Mouse (Mus musculus): ENCODE results near the gene Ppp2ca. TPM values are rescaled to one million over a fixed set of nuclear protein-coding genes. Genes with fewer than 3 reads are reported as not detected.
"Not testable (repeated sequence)": the region's sequence is repeated elsewhere in the genome, so short reads cannot be mapped to it uniquely, and the experiment has no call there.

The Ppp2ca gene
- total RNA-seq, 2 experiments from 2014 or later = 128 to 136 TPM

- peak; percentile 44 to 63 for DNase-seq (ENCODE audit: low spot score in 2 of 2)
These were observed 31.4 kb downstream of the Ppp2ca start for GRCm38 (mm10) chr11:52129621-52130450.

DNA sequence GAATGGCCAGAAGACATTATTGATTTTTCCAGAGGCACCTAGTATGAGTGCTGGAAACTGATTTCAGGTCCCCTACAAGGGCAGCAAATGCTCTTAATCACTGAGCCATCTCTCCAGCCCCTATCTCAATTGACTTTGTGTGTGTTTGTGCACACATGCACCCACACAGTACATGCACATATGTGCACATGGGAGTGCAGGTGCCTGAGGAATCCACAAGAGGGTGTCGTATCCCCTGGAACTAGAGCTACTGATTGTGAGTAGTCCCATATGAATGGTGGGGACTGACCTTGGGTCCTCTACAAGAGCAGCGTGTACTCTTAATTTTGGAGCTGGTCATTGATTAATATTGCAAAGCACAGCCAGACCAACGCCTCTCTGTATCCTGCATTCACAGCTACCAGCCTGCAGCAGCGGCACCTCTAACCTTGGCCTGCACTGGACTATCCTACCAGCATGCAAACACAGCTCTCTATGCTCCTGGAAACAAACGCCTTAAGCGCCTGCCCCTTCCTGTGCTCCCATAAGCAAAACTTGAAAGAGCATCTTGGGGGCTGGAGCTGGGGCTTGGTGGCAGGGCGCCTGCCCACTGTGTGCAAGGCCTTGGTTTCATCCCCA, 32.1 kb downstream of the Ppp2ca start:
- DNase-seq (ENCODE audit: low spot score in 2 of 2) = no peak

- peak; percentile 56 to 69 for DNase-seq (ENCODE audit: low spot score in 2 of 2)
These were observed 45.2 kb downstream of the Ppp2ca start for GRCm38 (mm10) chr11:52143675-52144074.

DNA sequence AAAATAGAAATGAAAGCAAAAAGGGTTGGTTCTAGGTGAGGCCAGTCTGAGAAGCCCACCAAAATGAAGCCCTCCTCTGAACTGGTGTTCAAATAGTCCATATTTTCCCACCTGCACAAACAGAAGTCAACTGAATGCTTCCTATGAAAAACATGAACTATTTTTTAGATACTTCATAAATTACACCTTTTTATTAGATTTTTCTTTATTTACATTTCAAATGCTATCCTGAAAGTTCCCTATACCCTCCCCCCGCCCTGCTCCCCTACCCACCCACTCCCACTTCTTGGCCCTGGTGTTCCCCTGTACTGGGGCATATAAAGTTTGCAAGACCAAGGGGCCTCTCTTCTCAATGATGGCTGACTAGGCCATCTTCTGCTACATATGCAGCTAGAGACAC, 46.9 kb downstream of the Ppp2ca start, which contains the start of gene Olfr1373:
Gene Olfr1373 (minus strand): TSS at position 101 of the 400 bp plus-strand sequence.
- not testable (repeated sequence) for DNase-seq (ENCODE audit: low spot score in 2 of 2)

DNA sequence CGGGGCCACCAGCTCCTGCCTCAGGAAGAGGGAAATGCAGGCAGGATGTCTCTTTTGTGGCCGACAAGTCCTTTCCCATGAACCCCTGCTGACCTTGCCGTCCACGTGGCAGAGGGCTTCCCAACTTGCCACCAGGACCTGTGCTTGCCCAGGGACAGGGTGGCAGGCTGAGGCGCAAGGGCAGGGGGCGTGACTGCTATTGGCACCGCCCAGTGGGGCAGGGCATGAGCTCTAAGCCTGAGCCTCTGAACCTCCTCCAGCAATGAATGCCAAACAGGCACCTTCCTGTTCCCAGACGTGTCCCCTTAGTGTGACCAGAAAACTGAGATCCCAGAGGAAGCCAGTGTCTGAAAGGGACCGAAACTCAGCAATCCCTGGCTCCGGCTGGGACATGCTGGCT, 65.4 kb downstream of the Ppp2ca start:
- DNase-seq (ENCODE audit: low spot score in 2 of 2) = no peak

GRCm38 (mm10) chr11:52167126-52167525, 68.6 kb downstream of the Ppp2ca start:
- no peak for DNase-seq (ENCODE audit: low spot score in 2 of 2)

DNA sequence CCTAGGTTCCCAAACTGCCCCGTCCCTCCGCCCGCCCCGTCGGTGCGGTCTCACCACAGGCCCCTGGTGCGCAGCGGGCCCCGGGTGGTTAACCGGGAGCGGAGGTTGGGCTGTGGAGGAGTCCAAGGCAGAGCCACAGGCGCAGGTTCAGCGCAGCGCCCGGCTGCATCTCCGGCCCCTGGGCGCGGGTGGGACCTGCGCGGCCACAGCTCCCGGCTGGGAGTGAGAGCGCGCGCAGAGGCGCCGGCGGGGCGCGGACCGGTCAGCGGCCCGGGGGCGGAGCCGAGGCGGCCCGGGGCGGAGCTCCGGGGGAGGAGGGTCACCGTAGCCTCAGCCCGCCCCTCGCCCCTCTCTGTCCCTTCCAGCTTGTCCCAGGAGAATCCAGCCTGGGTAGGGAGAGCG, 69.4 kb downstream of the Ppp2ca start:
- DNase-seq (ENCODE audit: low spot score in 2 of 2) = not testable (repeated sequence)

DNA sequence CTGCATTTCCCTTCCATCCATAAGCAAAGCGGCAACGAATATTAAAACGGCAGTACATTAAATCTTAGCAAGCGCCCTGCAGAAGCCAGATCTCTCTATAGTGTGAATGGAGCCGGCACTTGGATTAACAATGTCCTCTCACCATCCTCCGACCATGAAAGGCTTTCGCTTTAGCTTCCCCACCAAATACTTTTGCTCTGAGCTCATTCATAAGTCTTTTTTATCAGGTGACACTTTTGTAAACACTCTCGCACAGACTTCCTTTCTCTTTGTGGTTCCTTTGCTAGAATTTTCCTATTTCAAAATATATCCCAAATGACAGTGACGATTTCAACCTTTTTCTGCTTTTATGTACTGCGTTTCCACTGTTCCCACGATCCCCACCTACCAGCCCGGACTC, 70.0 kb downstream of the Ppp2ca start:
- no peak for DNase-seq (ENCODE audit: low spot score in 2 of 2)

Small RNAs within 50 kb of the gene (microRNA-seq; reads per million reads assigned to microRNA genes)
- gene Gm24157 (0 to 0.23 reads per million in 2 experiments), gene Mir3061 (19.5 to 20.6 reads per million in 2 experiments)

Other genes with a start within 250 kb of the Ppp2ca start
- gene Jade2, start 241.0 kb upstream of the Ppp2ca start, total RNA-seq (2021) = 10 to 100 TPM; 14.5 to 15.0 TPM
- 10 to 100 TPM; 28.7 to 33.7 TPM for gene Cdkn2aipnl, start 131.0 kb upstream of the Ppp2ca start, total RNA-seq (2021)
- 100 to 1,000 TPM; 166 to 171 TPM for gene Ube2b, start 97.9 kb upstream of the Ppp2ca start, total RNA-seq (2021)
- 10 to 100 TPM; 20.4 to 20.8 TPM for gene Cdkl3, start 94.5 kb upstream of the Ppp2ca start, total RNA-seq (2021)
- not detected for gene Olfr1373, start 46.8 kb downstream of the Ppp2ca start, total RNA-seq (2021)
- gene Olfr1371, start 115.3 kb downstream of the Ppp2ca start, total RNA-seq (2021) = not detected
- 100 to 1,000 TPM; 467 to 471 TPM for gene Skp1a, start 133.3 kb downstream of the Ppp2ca start, total RNA-seq (2021)
- gene Tcf7, start 184.3 kb downstream of the Ppp2ca start, total RNA-seq (2021) = 1 to 10 TPM; 6.0 to 6.3 TPM